Mouse (Mus musculus) brain, embryonic 14.5 days (tissue): Measurements from ENCODE around the gene Vwf.

Experiments used
- CTCF ChIP-seq: fragments of 200-500 bp; IDR thresholded peaks from 2 replicates; pipeline ENCODE4 v1.5.1; 2012; ENCODE audit warnings: inconsistent platforms, mild to moderate bottlenecking, moderate library complexity, borderline replicate concordance; ENCODE audit not compliant: insufficient read depth, insufficient read length; ENCODE audit errors: extremely low read depth
- POLR2A ChIP-seq: fragments of 200-500 bp; IDR thresholded peaks from 2 replicates; pipeline ENCODE4 v1.6.1; 2012; ENCODE audit warnings: mild to moderate bottlenecking, inconsistent platforms, borderline replicate concordance; ENCODE audit not compliant: poor library complexity, insufficient read depth, insufficient read length, severe bottlenecking; ENCODE audit errors: extremely low read depth

DNA sequence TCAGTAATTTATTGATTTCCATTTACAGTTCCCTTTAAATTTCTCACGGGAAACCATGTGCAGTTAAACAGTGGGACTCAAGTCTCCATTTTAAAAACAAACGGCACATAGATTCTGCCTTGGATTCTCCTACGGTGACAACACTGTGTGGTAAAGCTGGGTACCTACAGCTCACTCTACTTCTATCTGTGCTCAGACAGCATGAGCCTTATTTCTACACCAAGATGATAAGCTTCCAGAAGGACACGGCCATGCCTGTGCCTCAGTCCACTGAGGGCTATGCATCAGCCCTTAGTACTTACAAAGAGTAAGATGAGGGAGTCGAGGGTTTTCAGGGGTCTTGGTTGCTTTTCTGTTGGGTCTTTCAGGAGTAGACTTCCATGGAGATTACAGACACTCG lies 18.8 kb downstream of the Vwf start:
- TF ChIP-seq CTCF: no peak
- TF ChIP-seq POLR2A: no peak
